Mouse (Mus musculus) hindlimb bud, embryonic 11.5 days (tissue): ENCODE results near the gene Htra2.

Experiments used
- DNase-seq: peaks from one replicate; pipeline ENCODE4 v3.0.0-alpha.2; 2012; ENCODE audit warnings: low read depth, low spot score; ENCODE audit errors: extremely low spot score

Htra2 gene

DNA sequence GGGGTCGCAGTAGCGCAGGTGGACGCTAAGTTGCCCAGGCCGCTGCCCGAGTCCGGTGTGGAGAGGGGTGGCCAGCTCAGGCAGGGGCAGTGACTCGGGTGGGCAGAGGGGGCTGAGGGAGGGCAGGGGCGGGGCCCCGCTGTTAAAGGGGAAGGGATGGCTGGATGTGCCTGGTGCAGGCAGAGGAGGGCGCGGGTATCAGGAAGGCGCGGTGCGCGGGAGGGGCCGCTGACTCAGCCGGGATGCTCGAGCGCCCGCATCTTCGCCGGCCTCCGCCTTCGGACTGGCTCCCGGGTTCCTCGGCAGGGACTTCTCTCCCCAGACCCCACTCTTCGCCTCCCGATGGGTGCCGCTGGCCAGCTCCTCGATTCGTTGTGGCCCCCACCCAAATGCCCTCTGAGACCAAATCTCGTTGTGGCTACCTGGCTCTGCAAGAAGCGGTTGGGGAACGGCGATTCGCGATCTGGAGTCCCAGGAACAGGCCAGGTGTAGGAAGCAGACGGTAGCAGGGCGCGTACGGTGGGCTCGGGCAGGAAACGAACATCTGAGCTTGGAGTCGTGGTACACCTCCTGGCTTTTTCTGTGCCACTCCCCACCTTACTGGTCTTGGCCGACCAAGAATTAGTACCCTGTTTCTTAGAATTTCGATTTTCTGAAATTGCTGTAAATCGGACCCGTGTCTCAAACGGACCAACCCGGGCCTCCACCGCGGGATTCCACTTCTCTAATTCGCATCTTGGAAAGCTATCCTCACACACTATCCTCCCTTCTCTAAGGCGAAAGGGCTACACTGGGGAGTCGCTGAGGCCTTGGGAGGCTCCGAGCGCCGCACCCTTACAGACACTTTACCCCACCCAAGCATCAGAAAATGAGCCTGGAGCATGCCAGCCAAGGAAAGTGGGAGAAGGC, 15.5 kb upstream of the Htra2 start:
- no peak for DNase-seq

DNA sequence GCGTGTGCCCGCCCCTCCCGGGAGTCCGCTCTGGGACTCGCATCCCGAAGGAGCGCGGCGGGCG, 15.0 kb upstream of the Htra2 start, which contains the start of gene Tlx2:
Gene Tlx2, minus strand, starts transcription at position 47 of the 64 bp plus-strand sequence.
- no peak for DNase-seq

DNA sequence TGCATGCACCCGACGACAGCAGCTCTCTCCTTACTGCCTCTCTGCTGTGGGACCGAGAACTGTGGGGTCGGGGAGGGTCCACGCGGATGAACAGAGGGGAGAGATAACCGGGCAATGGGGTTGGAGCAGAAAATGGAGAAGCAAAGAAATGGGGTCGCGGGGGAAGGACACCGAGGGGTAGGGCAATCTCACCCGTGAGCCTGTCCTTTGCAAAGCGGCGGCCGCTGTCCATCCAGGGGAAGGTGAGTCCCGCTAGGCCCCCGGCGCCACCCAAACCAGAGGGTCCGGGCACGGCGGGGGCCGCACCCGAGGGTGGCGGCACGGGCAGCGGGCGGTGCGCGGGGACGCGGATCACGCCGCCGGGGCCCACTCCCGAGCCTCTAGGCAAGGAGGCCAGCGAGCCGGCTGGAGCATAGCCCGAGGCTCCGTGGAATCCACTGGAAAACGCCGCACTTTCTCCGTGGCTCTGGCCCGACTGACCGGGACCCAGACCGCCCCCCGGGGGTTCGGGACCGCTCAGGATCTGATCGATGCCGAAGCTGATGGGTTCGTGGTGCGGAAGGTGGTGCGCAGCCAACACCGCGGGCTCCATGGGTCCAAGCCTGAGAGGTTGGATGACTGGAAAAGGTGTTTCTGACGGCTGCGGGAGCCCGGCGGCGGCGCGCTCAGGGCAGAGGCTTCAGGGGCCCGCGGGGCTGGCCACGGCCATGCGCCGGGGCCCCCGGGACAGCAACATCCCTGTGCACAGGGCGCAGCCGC, 14.6 kb upstream of the Htra2 start:
- no peak for DNase-seq

DNA sequence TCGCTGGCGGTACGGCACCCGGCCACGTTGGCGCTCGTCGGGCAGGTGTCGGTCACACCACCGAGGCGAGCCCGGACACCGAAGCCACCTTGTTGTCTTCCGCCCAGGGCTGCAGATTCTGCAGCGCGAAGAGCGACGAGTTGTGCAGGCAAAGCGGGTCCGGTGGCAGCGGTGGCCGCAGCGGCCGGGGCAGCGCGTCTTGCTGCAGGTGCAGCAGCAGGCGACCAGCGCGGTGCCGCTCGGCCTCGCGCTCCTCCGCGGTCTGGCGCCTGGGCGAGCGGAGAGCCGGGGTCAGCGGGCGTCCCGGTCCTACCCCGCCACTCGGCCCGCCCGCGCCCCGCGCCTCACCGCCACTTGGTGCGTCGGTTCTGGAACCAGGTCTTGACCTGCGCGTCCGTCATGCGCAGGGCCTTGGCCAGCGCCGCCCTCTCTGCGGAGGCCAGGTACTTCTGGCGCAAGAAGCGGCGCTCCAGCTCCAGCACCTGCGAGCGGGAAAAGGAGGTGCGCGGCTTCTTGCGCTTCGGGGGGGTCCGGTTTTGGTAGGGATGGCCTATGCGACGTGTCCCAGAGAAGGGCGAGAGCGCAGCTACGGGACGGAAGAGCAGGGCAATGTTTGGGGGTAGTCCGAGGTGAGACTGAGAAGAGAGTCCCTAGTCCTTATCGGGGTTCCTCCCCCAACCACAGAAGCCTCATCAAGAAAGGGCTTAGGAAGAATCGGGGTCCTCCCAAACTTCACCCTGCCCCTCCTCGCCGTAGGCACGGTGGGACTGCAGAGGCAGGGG, 13.8 kb upstream of the Htra2 start:
- DNase-seq: no peak

DNA sequence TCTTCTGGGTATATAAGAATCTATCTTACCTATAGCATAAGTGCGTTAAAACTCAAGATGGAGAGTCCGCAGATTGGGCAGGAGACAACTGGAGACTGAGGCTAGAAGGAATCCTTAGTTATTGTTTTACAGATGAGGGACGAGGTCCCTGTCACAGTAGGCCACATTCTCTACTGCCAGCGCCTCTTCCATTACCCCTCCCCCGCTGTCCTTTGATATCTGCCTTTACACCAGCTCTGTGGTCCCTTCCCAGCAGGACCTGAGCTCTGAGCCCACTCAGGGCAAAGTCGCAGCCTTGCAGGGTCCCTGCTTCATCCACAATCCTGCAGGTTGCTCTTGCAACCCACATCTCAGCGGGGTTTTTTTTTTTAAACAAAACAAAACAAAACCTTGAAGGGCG, 13.1 kb upstream of the Htra2 start:
- DNase-seq: no peak

DNA sequence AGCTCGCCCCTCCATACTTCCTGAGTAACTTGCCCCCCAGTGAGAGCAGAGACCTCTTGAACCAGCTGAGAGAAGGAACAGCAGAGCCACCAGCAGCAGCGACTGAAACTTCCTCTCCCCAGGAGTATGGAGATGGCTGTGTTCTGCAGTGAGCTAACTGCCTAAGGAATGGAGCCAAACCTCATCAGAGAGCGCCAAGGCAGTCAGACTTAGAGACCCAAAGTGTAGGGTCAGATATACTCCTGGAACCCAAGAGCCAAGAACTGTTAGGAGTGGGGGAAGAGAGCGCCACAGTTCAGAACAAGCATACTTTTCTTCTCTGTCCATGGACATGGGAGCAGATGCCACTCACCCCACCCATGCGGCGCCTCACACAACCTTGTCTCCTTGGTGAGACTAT, 11.4 kb upstream of the Htra2 start:
- DNase-seq: no peak

DNA sequence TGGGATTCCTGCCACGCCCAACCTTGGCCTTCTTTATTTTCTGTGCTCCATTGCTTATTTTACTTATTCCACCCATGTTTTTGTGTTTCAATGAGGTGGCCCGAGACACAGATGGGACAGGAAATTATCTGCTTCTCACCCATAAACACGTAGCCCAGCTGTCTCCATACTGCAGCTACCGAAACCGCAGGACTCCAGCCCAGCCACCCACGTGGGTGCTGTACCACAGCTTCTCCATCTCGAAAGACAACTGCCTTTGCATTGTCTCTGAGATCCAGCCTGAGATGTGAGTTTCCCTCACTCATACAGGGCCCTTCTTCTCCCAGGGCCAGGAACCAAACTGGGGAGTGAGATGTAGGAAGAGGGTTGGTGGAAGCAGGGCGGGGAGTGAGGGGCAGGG, 10.9 kb upstream of the Htra2 start:
- no peak for DNase-seq

DNA sequence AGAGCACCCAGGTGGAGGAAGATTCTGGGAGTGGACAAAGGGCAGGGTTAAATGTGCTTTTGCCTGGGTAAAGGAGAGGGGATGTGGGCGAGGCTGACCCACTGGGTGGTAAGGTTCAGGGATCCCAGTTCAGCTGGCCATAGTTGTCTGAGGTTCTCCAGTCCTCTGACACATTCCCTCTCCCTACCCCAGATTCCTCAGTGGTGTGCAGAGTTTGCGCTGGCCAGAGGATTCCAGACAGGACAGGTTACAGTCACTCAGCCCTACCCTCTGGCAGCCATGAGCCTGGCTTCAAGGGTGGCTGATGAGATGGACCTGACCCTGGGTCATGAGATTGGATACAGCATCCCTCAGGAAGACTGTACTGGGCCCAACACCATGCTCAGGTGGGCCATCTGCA, 3.7 kb upstream of the Htra2 start:
- no peak for DNase-seq

DNA sequence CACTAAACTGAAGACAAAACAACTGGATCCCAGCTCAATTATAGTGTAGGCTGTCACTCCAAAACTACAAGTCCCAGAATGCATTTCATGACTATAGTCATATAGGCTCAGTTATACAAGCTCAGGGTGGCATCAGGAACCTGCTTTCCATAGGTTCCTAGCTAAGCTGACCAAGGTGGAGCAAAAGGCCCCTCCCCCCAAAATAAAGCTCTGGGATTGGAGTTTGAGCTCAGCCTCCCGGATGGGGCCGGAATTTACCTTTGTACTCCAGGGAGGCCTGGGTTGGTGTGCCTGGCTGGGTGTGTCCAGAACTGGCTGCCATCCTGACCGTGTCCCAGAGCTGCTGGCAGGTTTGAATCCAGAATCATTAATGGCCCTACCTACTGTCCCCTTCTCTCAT, 2.7 kb upstream of the Htra2 start, which contains the start of gene Dqx1:
Gene Dqx1, plus strand, starts transcription at position 55 of the 400 bp plus-strand sequence.
- no peak for DNase-seq

DNA sequence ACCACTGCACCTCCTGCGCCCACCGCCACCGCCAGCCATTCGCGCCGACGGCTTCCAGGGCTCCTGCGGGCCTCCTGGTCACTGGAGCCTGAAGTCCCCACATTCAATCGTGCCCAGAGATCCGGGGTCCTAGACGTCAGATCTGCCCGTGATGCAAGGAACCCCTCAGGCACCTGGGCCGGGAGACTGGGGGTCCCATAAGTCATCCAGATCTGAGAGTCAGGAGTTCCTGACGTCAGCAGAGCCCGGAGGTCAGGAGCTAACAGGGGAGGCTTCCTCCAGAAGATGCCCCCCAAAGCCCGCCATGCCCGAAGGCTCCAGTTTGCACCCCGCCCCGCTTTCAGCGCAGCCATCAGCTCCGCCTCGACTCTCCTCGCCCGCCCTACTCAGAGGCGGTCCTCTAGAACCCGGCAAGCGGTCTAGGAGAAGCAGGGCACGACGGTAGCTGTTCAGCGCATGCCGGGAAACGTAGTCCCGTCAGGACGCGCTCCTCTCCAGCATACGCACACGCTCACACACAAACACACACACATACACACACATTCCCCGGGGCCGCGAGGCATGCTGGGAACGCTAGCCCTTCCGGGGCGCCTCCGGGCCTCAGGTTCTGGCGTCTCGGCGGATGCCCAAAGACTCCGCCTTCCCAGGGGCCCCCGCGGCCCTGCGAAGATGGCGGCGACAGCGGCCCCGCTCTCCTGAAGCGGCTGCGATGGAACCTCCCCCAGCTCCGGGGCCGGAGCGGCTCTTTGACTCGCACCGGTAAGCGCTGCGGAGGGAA, 810 bp downstream of the Htra2 start, which contains the start of gene Aup1:
Gene Aup1, plus strand, starts transcription at position 448 of the 778 bp plus-strand sequence.
- DNase-seq: peak; percentile 86

DNA sequence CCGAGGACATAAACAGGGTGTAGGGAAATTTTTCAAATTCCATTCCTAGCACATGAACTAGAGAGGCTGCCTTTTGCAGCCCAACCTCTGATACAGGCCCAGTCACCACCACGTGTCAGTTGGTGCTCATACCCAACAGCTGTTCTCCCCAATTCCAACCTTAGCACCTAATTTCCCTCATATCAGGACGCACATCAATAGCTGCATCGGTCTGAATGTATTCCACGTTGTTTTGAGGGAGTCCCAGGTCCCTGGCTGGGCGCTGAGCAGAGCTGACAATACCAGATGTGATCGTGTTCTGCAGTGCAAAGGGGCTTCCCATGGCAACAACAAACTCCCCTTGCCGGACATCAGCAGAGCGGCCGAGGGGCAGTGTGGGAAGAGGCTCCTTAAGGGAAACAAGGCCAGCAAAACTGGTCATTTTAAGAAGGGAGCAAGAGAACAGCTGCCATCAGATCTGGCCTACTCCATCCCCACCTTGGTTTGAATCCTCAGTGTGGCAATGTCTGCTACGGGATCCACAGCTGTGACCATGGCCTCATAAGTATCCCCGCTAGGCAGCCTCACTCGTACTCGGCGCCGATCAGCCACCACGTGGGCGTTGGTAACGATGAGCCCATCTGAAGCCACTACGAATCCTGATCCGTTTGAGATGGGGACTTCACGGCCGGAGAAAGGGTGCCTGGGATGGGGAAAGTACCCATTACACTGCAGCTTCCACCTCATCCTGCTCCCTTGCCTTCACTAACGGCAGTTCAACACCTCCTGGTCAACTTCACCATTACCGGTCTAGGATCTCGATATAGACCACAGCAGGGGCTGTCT, 1.7 kb downstream of the Htra2 start:
- no peak for DNase-seq

DNA sequence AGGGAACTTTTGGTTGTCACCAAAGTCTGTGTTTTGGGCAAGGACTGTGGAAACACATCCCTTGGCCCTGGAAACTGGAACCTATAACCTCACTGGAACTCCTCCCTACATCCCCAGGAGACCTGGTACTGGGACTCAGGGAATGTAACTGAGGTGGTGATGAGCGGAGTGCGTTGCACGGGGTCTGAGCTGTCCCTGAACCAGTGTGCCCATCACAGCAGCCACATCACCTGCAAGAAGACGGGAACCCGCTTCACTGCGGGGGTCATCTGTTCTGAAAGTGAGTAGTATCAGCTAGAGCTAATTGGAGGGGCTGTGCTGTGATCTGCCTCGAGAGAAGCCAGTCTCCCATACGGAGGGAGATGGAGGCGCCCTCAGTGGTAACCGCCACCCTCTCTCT, 5.7 kb downstream of the Htra2 start:
- DNase-seq: no peak

DNA sequence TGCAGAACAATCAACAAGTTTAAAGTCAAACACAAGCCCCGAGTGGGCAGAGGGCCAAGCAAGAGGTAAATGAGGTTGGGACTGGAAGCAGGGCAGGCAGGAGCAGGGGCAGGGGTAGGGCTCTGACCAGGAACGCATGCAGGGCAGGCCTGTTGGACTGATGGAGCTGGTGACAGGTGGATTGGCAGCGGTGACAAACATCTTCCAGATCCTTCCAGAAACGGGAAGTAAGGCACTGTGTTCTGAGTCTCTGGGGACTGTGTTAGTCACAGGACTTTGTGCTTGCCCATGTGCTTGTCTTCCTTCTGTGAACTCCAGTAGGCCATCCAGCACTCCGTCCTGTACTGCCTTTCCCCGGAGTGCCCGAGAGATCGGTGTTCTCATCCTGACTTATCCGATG, 10.3 kb downstream of the Htra2 start:
- no peak for DNase-seq

DNA sequence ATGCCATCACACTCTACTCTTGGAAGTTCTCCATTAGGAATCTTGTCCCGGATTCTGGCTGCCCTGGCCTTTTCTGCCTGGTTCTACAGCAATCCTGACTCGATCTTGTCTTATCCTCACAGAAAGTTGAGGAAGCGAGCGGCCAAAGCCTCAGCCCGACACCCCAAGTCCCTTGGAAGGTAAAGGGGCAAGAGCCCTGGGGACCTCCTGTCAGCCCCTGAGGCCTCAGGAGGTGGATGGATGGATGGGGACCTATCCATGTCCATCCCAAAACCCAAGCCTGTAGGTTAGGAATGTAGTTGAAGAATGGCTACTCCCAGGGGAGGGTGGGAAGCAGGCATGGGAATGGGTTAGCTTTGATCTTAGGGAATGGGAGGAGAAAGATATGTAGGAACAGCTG, 11.1 kb downstream of the Htra2 start:
- DNase-seq: no peak

DNA sequence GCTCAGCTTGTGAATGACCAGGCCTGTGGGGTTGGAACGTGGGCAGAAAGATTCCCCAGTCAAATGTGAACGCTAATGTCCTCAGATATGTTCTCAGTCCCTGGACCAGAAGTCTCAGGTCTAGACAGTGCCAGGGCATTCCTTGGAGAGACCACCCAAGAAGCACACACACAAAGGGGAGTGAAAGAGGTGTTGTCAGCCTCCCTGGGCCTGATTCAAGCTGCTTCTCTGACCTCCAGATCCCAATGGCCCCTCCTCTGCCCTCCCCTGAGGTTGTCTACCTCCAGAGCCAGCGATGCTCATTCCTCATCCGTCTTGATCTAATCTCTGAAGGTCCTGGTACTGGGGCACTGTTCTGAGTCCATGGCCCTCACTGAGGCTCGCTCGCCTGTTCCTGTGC, 11.5 kb downstream of the Htra2 start:
- no peak for DNase-seq

DNA sequence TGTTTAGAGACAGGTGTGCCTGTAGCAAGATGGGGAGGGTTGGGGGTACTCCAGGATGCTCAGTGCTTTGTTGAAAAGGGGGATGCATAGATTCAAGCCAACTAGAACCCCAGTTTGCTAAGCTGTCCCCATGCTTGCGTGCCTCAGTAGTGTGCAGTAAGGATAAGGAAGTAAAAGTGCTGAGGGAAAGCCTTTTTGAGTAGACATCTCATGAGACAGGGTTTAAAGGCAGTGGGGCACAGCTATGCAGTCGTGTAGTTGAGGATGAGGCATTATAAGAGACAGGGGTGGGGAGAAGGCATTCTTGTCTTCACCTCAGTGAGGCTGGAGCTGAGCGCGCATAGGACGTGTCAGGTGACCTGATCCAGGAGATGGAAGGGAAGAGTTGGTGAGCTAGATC, 14.5 kb downstream of the Htra2 start:
- no peak for DNase-seq

DNA sequence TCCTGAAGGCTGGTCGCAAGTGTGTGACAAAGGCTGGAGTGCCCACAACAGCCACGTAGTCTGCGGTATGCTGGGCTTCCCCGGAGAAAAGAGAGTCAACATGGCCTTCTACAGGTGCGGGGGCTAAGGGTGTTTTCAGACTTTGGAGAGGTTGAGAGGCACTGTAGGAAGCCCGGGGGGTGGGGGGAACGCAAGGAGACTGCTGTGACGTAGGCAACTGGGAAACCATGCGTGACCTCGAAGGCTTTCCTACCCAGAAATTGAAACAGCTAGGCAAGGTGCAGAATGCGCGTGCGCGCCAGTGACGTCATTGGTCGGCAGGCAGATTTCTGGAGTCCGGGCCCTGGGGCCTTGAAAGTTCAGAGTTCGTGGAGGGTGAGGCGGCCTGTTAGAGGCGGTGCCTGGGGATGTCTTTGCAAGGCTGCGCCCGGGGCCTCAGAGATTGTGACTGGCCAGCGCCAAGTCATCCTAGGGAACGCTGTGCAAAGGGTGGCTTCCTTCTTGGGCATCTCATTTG, 16.5 kb downstream of the Htra2 start:
- peak; percentile 66 for DNase-seq

DNA sequence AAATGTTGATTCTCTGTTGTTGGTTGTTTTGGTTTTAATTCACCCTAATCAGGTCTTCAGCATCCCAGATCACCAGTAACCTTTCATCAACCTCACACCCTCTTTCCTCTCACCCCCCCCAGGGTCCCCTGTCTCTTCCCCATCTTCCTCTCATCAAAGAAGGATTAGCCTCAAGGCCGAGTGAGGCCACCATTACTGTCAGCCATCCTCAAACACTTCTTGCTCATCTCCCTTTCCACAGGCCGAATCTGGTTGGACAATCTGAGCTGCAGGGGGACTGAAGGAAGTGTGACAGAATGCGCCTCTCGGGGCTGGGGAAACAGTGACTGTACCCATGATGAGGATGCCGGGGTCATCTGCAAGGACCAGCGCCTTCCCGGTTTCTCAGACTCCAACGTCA, 17.9 kb downstream of the Htra2 start:
- DNase-seq: no peak

DNA sequence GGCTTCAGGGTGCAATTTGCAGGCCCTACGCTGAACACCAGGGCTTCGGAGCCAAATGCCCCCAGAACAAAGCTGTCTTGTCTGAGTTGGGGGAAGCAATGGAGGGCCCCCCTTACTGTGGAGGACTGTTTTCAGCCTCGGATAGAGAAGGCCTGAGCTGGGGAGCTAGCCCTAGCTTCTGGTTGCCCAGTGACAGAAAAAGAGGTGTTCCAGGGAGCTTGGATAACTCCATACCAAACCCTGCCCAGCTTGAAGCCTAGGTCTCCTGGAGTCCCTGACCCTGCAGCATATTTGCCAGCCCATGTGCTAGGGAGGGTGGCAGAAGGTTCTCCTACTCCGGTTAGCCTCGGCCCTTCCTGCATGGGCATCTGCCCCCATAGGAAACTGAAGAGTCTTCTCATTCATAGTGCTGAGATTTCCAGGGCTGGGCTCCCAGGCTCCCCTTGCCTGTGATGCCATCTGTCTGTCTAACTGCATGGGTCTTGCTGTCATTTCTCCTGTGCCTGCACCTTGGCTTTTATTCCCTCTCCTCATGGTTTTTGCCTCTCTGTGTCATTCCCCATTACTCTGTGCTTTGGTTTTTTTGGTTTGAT, 20.5 kb downstream of the Htra2 start:
- no peak for DNase-seq
